Mouse (Mus musculus) CH12.LX (cell line): ENCODE measurements around the gene Plek2. TPM values are rescaled to one million over a fixed set of nuclear protein-coding genes. Genes with fewer than 3 reads are reported as not detected.

Experiments
- DNase-seq: peaks from one replicate; pipeline ENCODE4 v3.0.0-alpha.2; 2013; ENCODE audit errors: extremely low read depth
- H3K27ac ChIP-seq: 2 replicates; pipeline ENCODE4 v1.5.1; 2012; ENCODE audit warnings: low read depth, mild to moderate bottlenecking, control low read depth, moderate library complexity; ENCODE audit not compliant: insufficient read depth
- H3K27me3 ChIP-seq: replicated peaks from 2 replicates; pipeline ENCODE3; 2012; ENCODE audit warnings: inconsistent platforms
- H3K36me3 ChIP-seq, 2 experiments: replicated peaks in 1 of 2; 2 replicates each; pipeline versions ENCODE3 to v1.6.1; 2012; ENCODE audit warnings: inconsistent platforms in 1 of 2, low read length in 1 of 2, mild to moderate bottlenecking in 1 of 2, mixed read lengths in 1 of 2, moderate library complexity in 1 of 2; ENCODE audit not compliant: control insufficient read depth in 1 of 2, insufficient read depth in 1 of 2
- H3K4me1 ChIP-seq, 2 experiments: 2 replicates each; pipeline ENCODE4 v1.6.1; 2012; ENCODE audit warnings: inconsistent platforms in 1 of 2, moderate library complexity in 1 of 2; ENCODE audit not compliant: insufficient read depth in 2 of 2, control insufficient read depth in 1 of 2
- H3K4me2 ChIP-seq: 2 replicates; pipeline ENCODE4 v1.6.1; 2012; ENCODE audit warnings: low read depth, mild to moderate bottlenecking, control low read depth; ENCODE audit not compliant: poor library complexity, insufficient read depth, severe bottlenecking
- H3K4me3 ChIP-seq, 3 experiments: fragments of 150-350 bp in 1 of 3; sonication (generic) in 1 of 3; replicated peaks in 1 of 3; 2 replicates each; pipeline versions ENCODE3 to v1.5.1; 2011 to 2012; ENCODE audit warnings: low read depth in 2 of 3, low read length in 2 of 3, mild to moderate bottlenecking in 2 of 3, moderate library complexity in 2 of 3, control low read depth in 1 of 3, improper control_type of control experiment in 1 of 3, inconsistent platforms in 1 of 3, mixed read lengths in 1 of 3; ENCODE audit not compliant: poor library complexity in 1 of 3
- H3K79me2 ChIP-seq: replicated peaks from 2 replicates; pipeline ENCODE4 v1.6.1; 2012; ENCODE audit warnings: mild to moderate bottlenecking, moderate library complexity; ENCODE audit not compliant: control insufficient read depth, poor library complexity, insufficient read depth, severe bottlenecking; ENCODE audit errors: extremely low read depth
- H3K9ac ChIP-seq: 2 replicates; pipeline ENCODE4 v1.6.1; 2012; ENCODE audit warnings: low read depth, mild to moderate bottlenecking, control low read depth, moderate library complexity; ENCODE audit not compliant: insufficient read depth
- H3K9me3 ChIP-seq: replicated peaks from 2 replicates; pipeline ENCODE3; 2012; ENCODE audit warnings: low read length, inconsistent platforms, mixed read lengths
- BHLHE40 ChIP-seq: IDR thresholded peaks from 2 replicates; pipeline ENCODE4 v1.6.1; 2011; ENCODE audit warnings: mild to moderate bottlenecking, low read depth, low read length, improper control_type of control experiment
- CHD1 ChIP-seq: IDR thresholded peaks from 2 replicates; pipeline ENCODE4 v1.6.1; 2012; ENCODE audit warnings: low read depth, low read length, improper control_type of control experiment, inconsistent platforms
- CHD2 ChIP-seq: IDR thresholded peaks from 2 replicates; pipeline ENCODE4 v1.6.1; 2011; ENCODE audit warnings: low read length, improper control_type of control experiment
- CTCF ChIP-seq, 2 experiments: IDR thresholded peaks in 1 of 2; conservative IDR thresholded peaks in 1 of 2; 2 replicates each; pipeline ENCODE4 v1.5.1; 2011 to 2012; ENCODE audit warnings: low read depth in 2 of 2, low read length in 2 of 2, improper control_type of control experiment in 1 of 2, inconsistent platforms in 1 of 2, mild to moderate bottlenecking in 1 of 2, moderate library complexity in 1 of 2
- ELF1 ChIP-seq: IDR thresholded peaks from 2 replicates; pipeline ENCODE4 v1.6.1; 2014; ENCODE audit warnings: low read depth, mild to moderate bottlenecking, inconsistent platforms, low read length, improper control_type of control experiment
- EP300 ChIP-seq: IDR thresholded peaks from 2 replicates; pipeline ENCODE4 v1.6.1; 2011; ENCODE audit warnings: low read length, improper control_type of control experiment
- ETS1 ChIP-seq: conservative IDR thresholded peaks from 2 replicates; pipeline ENCODE4 v1.6.1; 2012; ENCODE audit warnings: low read depth, mild to moderate bottlenecking, inconsistent platforms, low read length, improper control_type of control experiment, moderate library complexity
- GABPA ChIP-seq: IDR thresholded peaks from 2 replicates; pipeline ENCODE4 v1.6.1; 2012; ENCODE audit warnings: low read depth, low read length, improper control_type of control experiment, inconsistent platforms; ENCODE audit not compliant: insufficient replicate concordance
- HCFC1 ChIP-seq: IDR thresholded peaks from 2 replicates; pipeline ENCODE4 v1.6.1; 2012; ENCODE audit warnings: low read depth, mild to moderate bottlenecking, inconsistent platforms, low read length, improper control_type of control experiment
- IRF4 ChIP-seq: IDR thresholded peaks from 2 replicates; pipeline ENCODE4 v1.6.1; 2014; ENCODE audit warnings: low read depth, mild to moderate bottlenecking, inconsistent platforms, low read length, improper control_type of control experiment
- JUN ChIP-seq: IDR thresholded peaks from 2 replicates; pipeline ENCODE4 v1.6.1; 2011; ENCODE audit warnings: low read depth, mild to moderate bottlenecking, low read length, improper control_type of control experiment, moderate library complexity; ENCODE audit not compliant: insufficient read depth
- KAT2A ChIP-seq: IDR thresholded peaks from 2 replicates; pipeline ENCODE4 v1.6.1; 2012; ENCODE audit warnings: low read length, improper control_type of control experiment, inconsistent platforms; ENCODE audit not compliant: insufficient replicate concordance
- MAFK ChIP-seq: IDR thresholded peaks from 2 replicates; pipeline ENCODE4 v1.6.1; 2011; ENCODE audit warnings: low read length, improper control_type of control experiment; ENCODE audit not compliant: insufficient replicate concordance
- MAX ChIP-seq: IDR thresholded peaks from 2 replicates; pipeline ENCODE4 v1.6.1; 2011; ENCODE audit warnings: low read length, improper control_type of control experiment
- MAZ ChIP-seq: IDR thresholded peaks from 2 replicates; pipeline ENCODE4 v1.6.1; 2012; ENCODE audit warnings: low read depth, mild to moderate bottlenecking, inconsistent platforms, low read length, improper control_type of control experiment, moderate library complexity
- MYC ChIP-seq: IDR thresholded peaks from 2 replicates; pipeline ENCODE4 v1.6.1; 2011; ENCODE audit warnings: low read depth, mild to moderate bottlenecking, improper control_type of control experiment, low read length
- NELFE ChIP-seq: IDR thresholded peaks from 2 replicates; pipeline ENCODE4 v1.6.1; 2011; ENCODE audit warnings: low read depth, low read length, improper control_type of control experiment
- NRF1 ChIP-seq: IDR thresholded peaks from 2 replicates; pipeline ENCODE4 v1.6.1; 2014; ENCODE audit warnings: low read depth, mild to moderate bottlenecking, inconsistent platforms, low read length, improper control_type of control experiment, moderate library complexity
- PAX5 ChIP-seq: IDR thresholded peaks from 2 replicates; pipeline ENCODE4 v1.6.1; 2012; ENCODE audit warnings: low read length, inconsistent platforms, mixed read lengths
- POLR2A ChIP-seq: IDR thresholded peaks from 2 replicates; pipeline ENCODE4 v1.6.1; 2011; ENCODE audit warnings: low read depth, mild to moderate bottlenecking, improper control_type of control experiment, low read length
- POLR2AphosphoS2 ChIP-seq: IDR thresholded peaks from 2 replicates; pipeline ENCODE4 v1.6.1; 2011; ENCODE audit warnings: low read depth, low read length, improper control_type of control experiment
- RAD21 ChIP-seq: IDR thresholded peaks from 2 replicates; pipeline ENCODE4 v1.6.1; 2011; ENCODE audit warnings: low read depth, mild to moderate bottlenecking, low read length, improper control_type of control experiment, moderate library complexity
- RCOR1 ChIP-seq: conservative IDR thresholded peaks from 2 replicates; pipeline ENCODE4 v1.6.1; 2012; ENCODE audit warnings: low read depth, mild to moderate bottlenecking, inconsistent platforms, low read length, improper control_type of control experiment
- SMC3 ChIP-seq: IDR thresholded peaks from 2 replicates; pipeline ENCODE4 v1.6.1; 2011; ENCODE audit warnings: low read depth, low read length, improper control_type of control experiment
- UBTF ChIP-seq: IDR thresholded peaks from 2 replicates; pipeline ENCODE4 v1.6.1; 2012; ENCODE audit warnings: low read depth, mild to moderate bottlenecking, inconsistent platforms, low read length, improper control_type of control experiment, moderate library complexity
- USF2 ChIP-seq: conservative IDR thresholded peaks from 2 replicates; pipeline ENCODE4 v1.6.1; 2011; ENCODE audit warnings: low read depth, low read length, improper control_type of control experiment
- ZC3H11A ChIP-seq: IDR thresholded peaks from 2 replicates; pipeline ENCODE4 v1.6.1; 2012; ENCODE audit warnings: low read depth, mild to moderate bottlenecking, inconsistent platforms, low read length, improper control_type of control experiment
- ZKSCAN1 ChIP-seq: IDR thresholded peaks from 2 replicates; pipeline ENCODE4 v1.6.1; 2012; ENCODE audit warnings: low read depth, inconsistent platforms, low read length, improper control_type of control experiment, borderline replicate concordance
- ZMIZ1 ChIP-seq: IDR thresholded peaks from 2 replicates; pipeline ENCODE4 v1.6.1; 2012; ENCODE audit warnings: low read depth, mild to moderate bottlenecking, inconsistent platforms, low read length, improper control_type of control experiment
- ZNF384 ChIP-seq: IDR thresholded peaks from 2 replicates; pipeline ENCODE4 v1.6.1; 2012; ENCODE audit warnings: low read depth, low read length, improper control_type of control experiment, inconsistent platforms
- dilution Hi-C: fragments of 300-500 bp; cut with MboI; formaldehyde crosslinking; loops from 2 replicates; pipeline ENCODE4 v1.14.3; 2020; ENCODE audit warnings: low sequenced_read_pairs; ENCODE audit not compliant: extremely low pct_unique_long_range_greater_than_20kb, extremely low pct_ligation_motif_present
- in situ Hi-C: fragments of 300-500 bp; cut with MboI; formaldehyde crosslinking; loops from 3 replicates; pipeline ENCODE4 v1.14.3; 2019; ENCODE audit warnings: low sequenced_read_pairs, low pct_ligation_motif_present, low pct_unique_long_range_greater_than_20kb, mixed read lengths
- polyA plus RNA-seq: library from polyadenylated mRNA; unstranded; fragments of >175 nt; gene quantifications from 2 replicates; pipeline ENCODE4 v1.2.1, GENCODE M21; 2012; ENCODE audit warnings: low read depth; ENCODE audit not compliant: insufficient read length
- total RNA-seq, 2 experiments: library from RNA; depleted of rRNA; stranded (reverse); fragments of 300-350 nt in 1 of 2; fragments of >200 nt in 1 of 2; gene quantifications; 2 replicates each; pipeline ENCODE4 v1.2.3; 2012 to 2014

Gene Plek2
- total and polyA plus RNA-seq, 3 experiments: 0.85 TPM; not detected in 2

DNA sequence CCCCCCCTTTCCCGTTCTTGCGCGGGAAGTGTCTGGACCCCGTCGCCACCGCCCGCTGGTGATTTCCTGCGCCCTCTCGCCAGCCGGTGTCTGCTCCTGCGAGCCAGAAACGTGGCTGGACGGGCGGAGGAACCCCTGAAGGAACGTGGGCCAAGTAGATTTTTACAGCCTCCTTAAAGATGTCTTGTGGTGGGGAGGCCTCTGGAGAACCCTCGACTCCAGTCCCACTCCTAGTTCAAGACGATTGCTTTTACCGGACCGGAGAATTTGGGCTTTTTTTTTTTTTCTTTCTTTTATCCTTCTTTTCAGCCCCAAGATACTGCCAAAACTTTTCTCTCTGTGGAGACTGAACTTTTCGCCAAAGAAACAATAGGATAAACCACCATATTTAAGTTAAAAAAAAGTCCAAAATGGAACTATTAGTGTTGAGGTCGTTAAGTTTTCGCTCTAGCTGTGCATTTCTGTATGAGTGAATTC lies 44.5 kb downstream of the Plek2 start:
- Histone ChIP-seq H3K4me2 (no peak overlapping the region), H3K36me3 (peaks cover 7 to 34% of the 10 kb centered on the region in 2 experiments), H3K4me3 (peak overlapping the region; percentile 73 to 92 (median 85)), H3K27ac (peak overlapping the region; percentile 36), H3K9me3 (no peaks in the 10 kb centered on the region), H3K9ac (peak overlapping the region; percentile 70), H3K4me1 (peaks cover 7 to 45% of the 10 kb centered on the region in 2 experiments; a peak in 3 of 4 replicates), H3K79me2 (peaks cover 55% of the 10 kb centered on the region), H3K27me3 (no peaks in the 10 kb centered on the region)
- dilution Hi-C loops (no loop called here), in situ Hi-C loops (loop anchor here (25.0 kb wide), 1 partner anchor 650 kb away; no protein-coding TSS in a partner anchor)
- TF ChIP-seq CHD1: no peak
- peak; percentile 1; the same call in 1 of the 2 replicates for TF ChIP-seq MAX
- TF ChIP-seq JUN: no peak
- TF ChIP-seq GABPA: no peak
- DNase-seq: no peak

- peaks cover 52% of the 10 kb centered on the region for H3K79me2 ChIP-seq
- dilution Hi-C loops: no loop called here
- H3K4me1 ChIP-seq: peaks cover 7 to 45% of the 10 kb centered on the region in 2 experiments; a peak in 3 of 4 replicates
- no peaks in the 10 kb centered on the region for H3K27me3 ChIP-seq
- H3K4me2 ChIP-seq: peak within 1 kb of the TSS; percentile 74
- peak within 1 kb of the TSS; percentile 36 for H3K27ac ChIP-seq
- in situ Hi-C loops: loop anchor here (25.0 kb wide), 1 partner anchor 649 kb away; no protein-coding TSS in a partner anchor
- H3K36me3 ChIP-seq: peaks cover 4 to 31% of the 10 kb centered on the region in 2 experiments
- DNase-seq: peak; percentile 99
- H3K9me3 ChIP-seq: no peaks in the 10 kb centered on the region
- peak within 1 kb of the TSS; percentile 74 to 92 (median 85) for H3K4me3 ChIP-seq
- H3K9ac ChIP-seq: peak within 1 kb of the TSS; percentile 85
- peak; percentile 98 for TF ChIP-seq NELFE
- TF ChIP-seq ZKSCAN1: no peak
- TF ChIP-seq NRF1: peak; percentile 90
- TF ChIP-seq USF2: peak; percentile 90
- TF ChIP-seq CHD2: no peak
- TF ChIP-seq MAFK: no peak
- 0 out of 2 replicates have a peak, but pooled peaks have one; percentile 28 for TF ChIP-seq RCOR1
- no peak for TF ChIP-seq ZNF384
- TF ChIP-seq ELF1: peak; percentile 100
- peak; percentile 95 for TF ChIP-seq POLR2A
- TF ChIP-seq KAT2A: peak; percentile 68; the same call in 1 of the 2 replicates
- 0 out of 2 replicates have a peak, but pooled peaks have one; percentile 35 for TF ChIP-seq IRF4
- peak; percentile 86 for TF ChIP-seq HCFC1
- no peak for TF ChIP-seq EP300
- no peak for TF ChIP-seq SMC3
- peak; percentile 31; the same call in 1 of the 2 replicates for TF ChIP-seq GABPA
- TF ChIP-seq RAD21: no peak
- TF ChIP-seq CTCF (conservative IDR thresholded peaks at IDR 0.05 in 1 of 2, IDR thresholded peaks at IDR 0.05 in 1 of 2; ENCODE audit: low read depth in 2 of 2, low read length in 2 of 2): peak; percentile 63 to 79
- peak; percentile 70 for TF ChIP-seq BHLHE40
- TF ChIP-seq POLR2AphosphoS2: peak; percentile 70; the same call in 1 of the 2 replicates
- TF ChIP-seq MAZ: peak; percentile 69
- TF ChIP-seq PAX5: no peak
- peak; percentile 95 for TF ChIP-seq MYC
- peak; percentile 66; the same call in 1 of the 2 replicates for TF ChIP-seq UBTF
- no peak for TF ChIP-seq ZC3H11A
- TF ChIP-seq JUN: no peak
- no peak for TF ChIP-seq ETS1
- peak; percentile 88 for TF ChIP-seq ZMIZ1
These were observed 45.1 kb downstream of the Plek2 start, which contains the start of the genes Atp6v1d and Eif2s1 for GRCm38 (mm10) chr12:78861496-78862253. Atp6v1d (minus strand) TSS chr12:78861638. Eif2s1 (plus strand) TSS chr12:78861819.
